Comparison of ENCODE assay signal across 9 mouse cellular contexts in the genomic region with DNA sequence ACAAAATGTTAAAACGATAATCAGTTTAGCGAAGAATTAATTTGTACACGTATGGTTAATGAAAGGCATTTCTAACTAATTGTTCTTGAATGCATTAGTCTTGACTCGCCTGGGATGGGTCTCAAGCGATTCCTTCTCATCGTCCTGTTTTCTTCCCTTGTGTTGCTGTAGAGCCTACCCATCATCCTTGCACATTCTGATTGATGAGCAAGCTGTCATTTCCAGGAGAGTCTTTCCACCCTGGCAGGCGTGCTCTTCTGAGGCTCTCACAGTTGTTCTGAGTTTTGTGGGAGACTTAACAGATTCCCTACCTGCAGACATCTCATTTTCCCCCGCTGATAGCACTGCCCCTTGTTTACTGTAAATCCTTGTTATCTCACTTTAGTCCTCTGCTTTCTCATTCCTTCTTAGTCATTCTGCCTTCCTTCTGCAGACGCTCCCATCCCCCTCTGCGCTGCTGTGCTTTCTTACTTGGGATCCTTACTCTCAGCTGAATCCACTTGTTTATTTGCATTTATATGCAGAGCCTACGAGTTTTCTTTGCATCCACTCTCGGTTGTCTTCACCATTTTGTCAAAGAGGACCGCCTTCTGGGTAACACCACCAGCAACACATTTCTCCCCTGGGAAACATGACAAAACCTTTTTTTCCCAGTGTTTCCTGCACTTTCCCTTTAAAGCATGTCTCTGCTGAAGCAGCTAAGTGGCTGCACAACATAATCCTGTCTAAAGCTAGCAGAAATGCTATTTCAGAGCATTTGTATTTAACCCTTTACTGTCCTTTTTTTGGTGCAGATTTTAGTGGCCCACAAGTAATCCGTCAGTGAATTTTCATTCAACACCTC. TPM values are rescaled to one million over a fixed set of nuclear protein-coding genes. Genes with fewer than 3 reads are reported as not detected.
DNase-seq lines count a peak whose midpoint lies in the region; ATAC-seq lines count a peak whose summit lies in the region.
"Had no signal": no experiment of that assay in that cellular context is flagged by ENCODE, and none has a peak within 500 bp of the region (broad histone marks: within the 10 kb centered on the region; RNA-seq: fewer than 3 reads in every experiment).

No protein-coding gene starts in this region.

- no peak overlapping the region for H3K9ac ChIP-seq in heart, embryonic 15.5 days
- H3K9ac ChIP-seq in forebrain, embryonic 14.5 days (ENCODE audit: low read length): peak overlapping the region; percentile 25; the same call in 1 of the 2 replicates
- H3K9ac ChIP-seq in midbrain, embryonic 14.5 days (replicated peaks; ENCODE audit: low read length): peak overlapping the region; percentile 21

- 28% methylated on average over 14 of the region's 14 CpGs for WGBS in heart, embryonic 15.5 days
- WGBS in forebrain, embryonic 14.5 days: 22% methylated on average over 14 of the region's 14 CpGs
- 18% methylated on average over 14 of the region's 14 CpGs for WGBS in midbrain, embryonic 14.5 days

- H3K4me2 ChIP-seq in heart, embryonic 15.5 days: peak overlapping the region; percentile 35
- peak overlapping the region; percentile 38 for H3K4me2 ChIP-seq in forebrain, embryonic 14.5 days (ENCODE audit: low read length)
- H3K4me2 ChIP-seq in midbrain, embryonic 14.5 days (ENCODE audit: low read length): peak overlapping the region; percentile 52

- H3K27ac ChIP-seq in heart, embryonic 15.5 days: no peak overlapping the region
- no peak overlapping the region for H3K27ac ChIP-seq in forebrain, embryonic 14.5 days (ENCODE audit: low read depth, low read length)
- peak overlapping the region; percentile 76 for H3K27ac ChIP-seq in midbrain, embryonic 14.5 days (replicated peaks; ENCODE audit: low read depth, low read length)

- no peak overlapping the region for H3K4me3 ChIP-seq in heart, embryonic 15.5 days
- no peak overlapping the region for H3K4me3 ChIP-seq in forebrain, embryonic 14.5 days (ENCODE audit: low read depth, low read length)
- H3K4me3 ChIP-seq in midbrain, embryonic 14.5 days (replicated peaks; ENCODE audit: low read depth, low read length): peak overlapping the region; percentile 7

- H3K9me3 ChIP-seq in heart, embryonic 15.5 days (replicated peaks): no peaks in the 10 kb centered on the region
- H3K9me3 ChIP-seq in forebrain, embryonic 14.5 days (replicated peaks; ENCODE audit: control insufficient read depth, low read length): no peaks in the 10 kb centered on the region
- no peaks in the 10 kb centered on the region for H3K9me3 ChIP-seq in midbrain, embryonic 14.5 days (ENCODE audit: control insufficient read depth, low read length)

- H3K4me1 ChIP-seq in heart, embryonic 15.5 days (replicated peaks): no peaks in the 10 kb centered on the region
- peaks cover 8% of the 10 kb centered on the region; the same call in 1 of the 2 replicates for H3K4me1 ChIP-seq in forebrain, embryonic 14.5 days (ENCODE audit: control insufficient read depth, insufficient read depth, low read length)
- H3K4me1 ChIP-seq in midbrain, embryonic 14.5 days (ENCODE audit: control insufficient read depth, insufficient read depth, low read length): peaks cover 18% of the 10 kb centered on the region

- ATAC-seq in heart, embryonic 15.5 days (replicated peaks; ENCODE audit: insufficient number of reproducible peaks, insufficient read depth, low FRiP score, low read depth): no peak
- peak; percentile 66 for ATAC-seq in forebrain, embryonic 14.5 days
- peak; percentile 69; the same call in 1 of the 2 replicates for ATAC-seq in midbrain, embryonic 14.5 days (ENCODE audit: low FRiP score, low TSS enrichment)

- DNase-seq in heart, adult 9 months (ENCODE audit: low spot score in 2 of 2): no peak
- peak; percentile 22 for DNase-seq in embryo, embryonic 10 days (ENCODE audit: low spot score)
- DNase-seq in forebrain, embryonic 14.5 days (ENCODE audit: low spot score): peak; percentile 70
- peak; percentile 76 for DNase-seq in midbrain, embryonic 14.5 days
- no peak for DNase-seq in gastrocnemius, postnatal 10 days
- DNase-seq in cerebellum, adult 8-10 months: no peak
- DNase-seq in lung, postnatal 4 days: no peak
- DNase-seq: thymus, postnatal 25 days had no signal

- no peaks in the 10 kb centered on the region for H3K27me3 ChIP-seq in heart, embryonic 15.5 days
- no peaks in the 10 kb centered on the region for H3K27me3 ChIP-seq in forebrain, embryonic 14.5 days (replicated peaks; ENCODE audit: control insufficient read depth, insufficient read depth, low read length)
- no peaks in the 10 kb centered on the region for H3K27me3 ChIP-seq in midbrain, embryonic 14.5 days (ENCODE audit: control insufficient read depth, insufficient read depth, low read length)

- H3K36me3 ChIP-seq in heart, embryonic 15.5 days: no peaks in the 10 kb centered on the region
- no peaks in the 10 kb centered on the region for H3K36me3 ChIP-seq in forebrain, embryonic 14.5 days (ENCODE audit: control insufficient read depth, insufficient read depth, low read length)
- no peaks in the 10 kb centered on the region for H3K36me3 ChIP-seq in midbrain, embryonic 14.5 days (ENCODE audit: control insufficient read depth, insufficient read depth, low read length)

RNA-seq across cellular contexts. Expression of gene Cxxc4, which starts 45.5 kb away (rescaled TPM):
- polyA plus RNA-seq in heart, embryonic 15.5 days (2015; fragmentation: Nextera tagmentation; extraction: Ambion mirVana): 2.6 and 3.8 TPM in 2 replicates
- 18.2 and 20.5 TPM in 2 replicates for polyA plus RNA-seq in forebrain, embryonic 14.5 days (2014; fragmentation: Nextera tagmentation; extraction: Ambion mirVana)
- polyA plus RNA-seq in midbrain, embryonic 14.5 days (2014; fragmentation: Nextera tagmentation; extraction: Ambion mirVana): 52.4 and 58.3 TPM in 2 replicates
- 1 to 10 TPM in 1 of 2 experiments, under 1 TPM in 1; 0.82 to 1.3 TPM for total RNA-seq in gastrocnemius, postnatal 10 days (2021)

Comparison
In these comparisons a context has a peak if more than half of its experiments do, and no peak if none do; other contexts are left out.
1. DNase-seq: peak in embryo, embryonic 10 days (single experiment), forebrain, embryonic 14.5 days (single experiment) and midbrain, embryonic 14.5 days (single experiment); none in heart, adult 9 months (0 of 2), gastrocnemius, postnatal 10 days (single experiment), cerebellum, adult 8-10 months (single experiment) and lung, postnatal 4 days (0 of 2).
2. Peak in every context shown above with its lines, with median percentiles within 50 percentile points of each other: H3K4me2 ChIP-seq.